Mouse (Mus musculus) ES-Bruce4 (cell line): ENCODE results near the gene Tmf1.

Source experiments
- EP300 ChIP-seq: IDR thresholded peaks from 2 replicates; pipeline ENCODE4 v1.6.1; 2011; ENCODE audit warnings: low read depth, low read length; ENCODE audit not compliant: insufficient read depth
- POLR2A ChIP-seq: IDR thresholded peaks from one replicate; pipeline ENCODE4 v1.8.1; 2011; ENCODE audit warnings: low read length; ENCODE audit not compliant: insufficient read depth

GRCm38 (mm10) chr6:97106777-97107176 is 72.1 kb downstream of the Tmf1 start:
- TF ChIP-seq EP300 (no peak), POLR2A (no peak)
